Mouse (Mus musculus) neural tube, embryonic 13.5 days (tissue): Measurements from ENCODE around the gene Acot11. TPM values are rescaled to one million over a fixed set of nuclear protein-coding genes. Genes with fewer than 3 reads are reported as not detected.
"Not testable (repeated sequence)": the region's sequence is repeated elsewhere in the genome, so short reads cannot be mapped to it uniquely, and the experiment has no call there.

Source experiments
- ATAC-seq: fragments of 200-750 bp; cut with Nextera tagmentation; 2 replicates; pipeline ENCODE4 v1.8.0; 2017; ENCODE audit warnings: low read depth, mild to moderate bottlenecking, moderate TSS enrichment, moderate library complexity
- H3K27ac ChIP-seq: fragments of 300-500 bp; sonication (generic); replicated peaks from 2 replicates; pipeline ENCODE4 v1.5.1; 2015; ENCODE audit warnings: moderate library complexity, mild to moderate bottlenecking, inconsistent platforms
- H3K27me3 ChIP-seq: fragments of 300-500 bp; sonication (generic); 2 replicates; pipeline ENCODE4 v1.6.1; 2015; ENCODE audit warnings: mild to moderate bottlenecking, inconsistent platforms
- H3K36me3 ChIP-seq: fragments of 300-500 bp; sonication (generic); 2 replicates; pipeline ENCODE4 v1.6.1; 2015; ENCODE audit warnings: mild to moderate bottlenecking, inconsistent platforms
- H3K4me1 ChIP-seq: fragments of 300-500 bp; sonication (generic); replicated peaks from 2 replicates; pipeline ENCODE4 v1.6.1; 2015; ENCODE audit warnings: inconsistent platforms
- H3K4me2 ChIP-seq: fragments of 300-500 bp; sonication (generic); 2 replicates; pipeline ENCODE4 v1.6.1; 2015; ENCODE audit warnings: inconsistent platforms, mild to moderate bottlenecking, moderate library complexity
- H3K4me3 ChIP-seq: fragments of 300-500 bp; sonication (generic); 2 replicates; pipeline ENCODE4 v1.5.1; 2015; ENCODE audit warnings: mild to moderate bottlenecking, inconsistent platforms
- H3K9ac ChIP-seq: fragments of 300-500 bp; sonication (generic); 2 replicates; pipeline ENCODE4 v1.6.1; 2015; ENCODE audit warnings: moderate library complexity, mild to moderate bottlenecking, inconsistent platforms
- H3K9me3 ChIP-seq: fragments of 300-500 bp; sonication (generic); 2 replicates; pipeline ENCODE4 v1.6.1; 2016; ENCODE audit warnings: inconsistent platforms
- WGBS: fragments of 180-500 bp; shearing (Covaris S2); methylation state at CpG from one replicate; pipeline ENCODE4 v1.1.7; 2015; 5-methylcytosine and 5-hydroxymethylcytosine counted together
- polyA plus RNA-seq: library from polyadenylated mRNA; unstranded; fragments of >200 nt; fragmentation: Nextera tagmentation; extraction: Ambion mirVana; gene quantifications from 2 replicates; pipeline ENCODE4 v1.2.1, GENCODE M21; 2015

The Acot11 gene
- polyA plus RNA-seq, 1 experiment from 2014 or later = 1.7 TPM

DNA sequence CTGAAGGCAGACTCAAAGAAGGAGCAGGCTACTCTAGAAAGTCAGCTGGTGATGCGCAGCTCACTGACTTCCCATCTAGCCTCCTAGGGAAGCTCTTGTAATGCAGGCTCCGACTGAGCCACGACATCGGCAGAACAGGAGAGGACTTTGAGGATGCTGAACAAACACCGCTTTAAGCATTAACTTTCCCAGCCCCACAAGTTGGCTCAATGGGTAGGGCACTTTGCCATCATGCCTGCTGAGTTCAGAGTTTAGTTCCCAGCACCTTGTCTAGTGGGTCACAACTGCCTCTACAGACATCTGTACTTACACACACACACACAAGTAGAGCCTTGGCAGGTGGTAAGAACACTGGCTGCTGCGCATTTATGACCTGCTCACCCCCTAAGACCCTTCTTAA, 53.1 kb downstream of the Acot11 start:
- no peaks in the 10 kb centered on the region for H3K9me3 ChIP-seq
- no peaks in the 10 kb centered on the region for H3K36me3 ChIP-seq
- H3K27me3 ChIP-seq = no peaks in the 10 kb centered on the region
- H3K9ac ChIP-seq = no peak overlapping the region
- H3K4me2 ChIP-seq = no peak overlapping the region
- no peak for ATAC-seq
- WGBS = 90% methylated on average over 6 of the region's 6 CpGs
- no peak overlapping the region for H3K4me3 ChIP-seq
- H3K4me1 ChIP-seq = peaks cover 27% of the 10 kb centered on the region
- H3K27ac ChIP-seq = no peak overlapping the region

- Histone ChIP-seq H3K9me3 (no peaks in the 10 kb centered on the region), H3K27ac (0 out of 2 replicates have a peak overlapping the region, but pooled peaks have one; percentile 2), H3K4me3 (peak overlapping the region; percentile 23), H3K4me2 (peak overlapping the region; percentile 45), H3K9ac (peak overlapping the region; percentile 46; the same call in 1 of the 2 replicates), H3K36me3 (no peaks in the 10 kb centered on the region), H3K4me1 (peaks cover 28% of the 10 kb centered on the region), H3K27me3 (no peaks in the 10 kb centered on the region)
- WGBS = 3% methylated on average over 7 of the region's 7 CpGs
- ATAC-seq = peak; percentile 85
Observed at GRCm38 (mm10) chr4:106749699-106750098, 55.1 kb downstream of the Acot11 start.

DNA sequence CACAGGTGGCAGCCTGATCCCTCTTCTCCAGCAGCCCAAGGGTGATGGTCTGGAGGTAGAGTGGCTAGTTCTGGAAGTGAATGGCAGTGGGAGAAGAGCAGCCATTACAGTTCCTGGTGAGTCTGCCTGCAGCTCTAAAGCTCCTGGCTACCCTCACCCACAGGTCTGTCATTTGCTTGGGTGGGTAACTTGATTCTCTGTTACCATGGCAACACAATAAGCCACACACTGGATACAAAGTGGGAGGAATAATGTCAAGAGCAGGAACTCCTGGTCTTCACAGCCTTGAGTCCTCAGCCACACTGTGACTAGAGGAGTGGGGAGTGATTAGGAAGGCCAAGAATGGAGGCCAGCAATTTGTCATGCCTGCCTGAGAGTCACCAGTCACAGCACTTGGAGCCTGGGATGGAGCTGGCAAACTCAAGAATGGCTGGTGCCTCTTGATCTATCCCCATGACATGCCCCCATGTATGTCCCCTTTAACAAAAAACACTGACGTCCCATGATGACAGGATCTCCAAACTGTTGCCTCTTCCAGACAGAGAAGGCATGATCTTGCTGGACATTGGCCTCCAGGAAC, 57.7 kb downstream of the Acot11 start:
- no peak overlapping the region for H3K4me3 ChIP-seq
- ATAC-seq = no peak
- no peaks in the 10 kb centered on the region for H3K9me3 ChIP-seq
- no peak overlapping the region for H3K27ac ChIP-seq
- no peak overlapping the region for H3K4me2 ChIP-seq
- H3K4me1 ChIP-seq = peaks cover 28% of the 10 kb centered on the region
- WGBS = 85% methylated on average over 1 of the region's 1 CpGs
- no peaks in the 10 kb centered on the region for H3K27me3 ChIP-seq
- no peak overlapping the region for H3K9ac ChIP-seq
- H3K36me3 ChIP-seq = no peaks in the 10 kb centered on the region

GRCm38 (mm10) chr4:106745862-106746261, 58.9 kb downstream of the Acot11 start:
- H3K9me3 ChIP-seq = no peaks in the 10 kb centered on the region
- WGBS = 85% methylated on average over 7 of the region's 7 CpGs
- H3K27ac ChIP-seq = no peak overlapping the region
- no peak for ATAC-seq
- H3K4me1 ChIP-seq = peaks cover 28% of the 10 kb centered on the region
- H3K9ac ChIP-seq = no peak overlapping the region
- H3K4me3 ChIP-seq = no peak overlapping the region
- no peaks in the 10 kb centered on the region for H3K36me3 ChIP-seq
- H3K27me3 ChIP-seq = no peaks in the 10 kb centered on the region
- no peak overlapping the region for H3K4me2 ChIP-seq

GRCm38 (mm10) chr4:106737904-106738303, 66.9 kb downstream of the Acot11 start:
- Histone ChIP-seq H3K4me3 (no peak overlapping the region), H3K27me3 (no peaks in the 10 kb centered on the region), H3K36me3 (no peaks in the 10 kb centered on the region), H3K4me1 (no peaks in the 10 kb centered on the region), H3K4me2 (no peak overlapping the region), H3K9me3 (no peaks in the 10 kb centered on the region), H3K9ac (no peak overlapping the region), H3K27ac (no peak overlapping the region)
- WGBS = 64% methylated on average over 3 of the region's 3 CpGs
- ATAC-seq = no peak

GRCm38 (mm10) chr4:106736884-106737283, 67.9 kb downstream of the Acot11 start:
- H3K27ac ChIP-seq, H3K4me1 ChIP-seq, H3K9me3 ChIP-seq, H3K9ac ChIP-seq, H3K4me3 ChIP-seq, ATAC-seq, H3K4me2 ChIP-seq, H3K36me3 ChIP-seq, H3K27me3 ChIP-seq: not testable (repeated sequence)
- WGBS = 86% methylated on average over 1 of the region's 1 CpGs

DNA sequence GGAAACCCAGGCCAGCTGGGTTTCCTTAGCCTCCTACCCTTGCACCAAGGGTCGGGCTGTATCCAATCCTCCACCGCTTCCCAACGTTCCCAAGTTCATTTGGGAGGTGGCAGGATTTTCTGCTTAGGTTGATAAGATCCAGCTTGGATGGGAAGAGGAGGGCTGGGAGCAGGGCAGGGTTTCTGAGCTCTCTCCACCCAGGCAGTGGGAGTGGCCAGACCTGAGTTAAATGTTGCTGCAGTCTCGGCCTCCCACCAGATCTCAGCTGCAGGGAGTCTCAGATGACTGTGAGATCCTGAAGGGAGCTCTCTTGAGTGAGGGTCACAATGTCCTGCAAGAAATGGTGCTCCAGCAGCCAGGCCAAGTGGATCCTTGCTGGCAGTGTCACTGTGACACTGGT, 71.2 kb downstream of the Acot11 start, which contains the start of gene Fam151a:
Gene Fam151a, plus strand, starts transcription at position 254 of the 400 bp plus-strand sequence.
- Histone ChIP-seq H3K36me3 (no peaks in the 10 kb centered on the region), H3K4me2 (no peak within 1 kb of the TSS), H3K27ac (no peak within 1 kb of the TSS), H3K9ac (no peak within 1 kb of the TSS), H3K4me3 (no peak within 1 kb of the TSS), H3K9me3 (no peaks in the 10 kb centered on the region), H3K4me1 (no peaks in the 10 kb centered on the region), H3K27me3 (no peaks in the 10 kb centered on the region)
- ATAC-seq = no peak
- 66% methylated on average over 4 of the region's 4 CpGs for WGBS

GRCm38 (mm10) chr4:106730814-106731213, 74.0 kb downstream of the Acot11 start, which contains the start of gene Mroh7:
TSS of gene Mroh7 (minus strand) at chr4:106730925.
- no peaks in the 10 kb centered on the region for H3K36me3 ChIP-seq
- H3K27me3 ChIP-seq = no peaks in the 10 kb centered on the region
- H3K9ac ChIP-seq = no peak within 1 kb of the TSS
- no peak within 1 kb of the TSS for H3K4me2 ChIP-seq
- ATAC-seq = no peak
- H3K4me3 ChIP-seq = no peak within 1 kb of the TSS
- no peaks in the 10 kb centered on the region for H3K4me1 ChIP-seq
- 84% methylated on average over 7 of the region's 7 CpGs for WGBS
- H3K27ac ChIP-seq = no peak within 1 kb of the TSS
- no peaks in the 10 kb centered on the region for H3K9me3 ChIP-seq

DNA sequence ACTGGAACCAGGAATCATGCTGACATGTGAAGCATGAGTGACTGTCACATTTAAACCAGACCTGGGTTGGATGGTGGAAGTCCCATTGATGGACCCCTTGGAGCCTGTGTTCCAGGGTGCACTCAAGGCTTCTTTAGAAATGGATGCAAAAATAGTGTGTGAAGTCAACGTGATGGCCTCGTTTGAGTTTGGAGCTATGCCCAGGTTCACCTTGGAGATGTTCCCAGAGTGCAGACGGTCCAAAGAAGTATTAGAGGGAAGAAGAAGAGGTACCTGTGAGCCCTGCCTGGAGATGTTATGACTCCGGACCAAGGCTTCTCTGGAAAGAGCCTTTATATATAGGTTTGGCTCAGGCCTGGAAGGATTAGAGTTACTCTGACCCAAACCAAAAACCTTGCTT, 84.2 kb downstream of the Acot11 start:
- no peaks in the 10 kb centered on the region for H3K27me3 ChIP-seq
- H3K9me3 ChIP-seq = no peaks in the 10 kb centered on the region
- no peak overlapping the region for H3K9ac ChIP-seq
- no peaks in the 10 kb centered on the region for H3K4me1 ChIP-seq
- H3K27ac ChIP-seq = no peak overlapping the region
- ATAC-seq = no peak
- no peak overlapping the region for H3K4me3 ChIP-seq
- no peaks in the 10 kb centered on the region for H3K36me3 ChIP-seq
- WGBS = 90% methylated on average over 4 of the region's 4 CpGs
- H3K4me2 ChIP-seq = no peak overlapping the region

DNA sequence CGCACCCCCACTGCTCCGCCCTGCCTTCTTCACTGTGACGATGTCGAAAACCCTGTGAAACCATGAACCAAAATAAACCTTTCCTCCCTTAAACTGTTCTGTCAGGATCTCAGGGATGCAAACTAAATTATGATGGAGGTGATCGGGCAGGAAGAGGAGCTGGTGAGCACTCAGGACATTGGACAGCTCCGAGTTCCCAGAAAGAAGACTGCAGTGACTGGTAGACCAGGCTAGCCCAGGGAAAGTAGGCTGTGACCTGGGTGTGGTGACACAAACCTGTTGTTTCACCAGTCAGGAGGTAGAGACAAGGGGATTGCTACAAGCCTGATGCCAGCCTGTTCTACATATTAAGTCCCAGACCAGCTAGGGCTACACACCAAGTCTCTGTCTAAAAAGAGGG, 91.2 kb downstream of the Acot11 start:
- H3K9ac ChIP-seq = no peak overlapping the region
- no peak overlapping the region for H3K27ac ChIP-seq
- H3K4me1 ChIP-seq = no peaks in the 10 kb centered on the region
- no peak for ATAC-seq
- H3K4me3 ChIP-seq = no peak overlapping the region
- no peak overlapping the region for H3K4me2 ChIP-seq
- H3K9me3 ChIP-seq = no peaks in the 10 kb centered on the region
- no peaks in the 10 kb centered on the region for H3K27me3 ChIP-seq
- no peaks in the 10 kb centered on the region for H3K36me3 ChIP-seq
- 92% methylated on average over 6 of the region's 6 CpGs for WGBS

GRCm38 (mm10) chr4:106708408-106708807, 96.4 kb downstream of the Acot11 start:
- no peaks in the 10 kb centered on the region for H3K27me3 ChIP-seq
- H3K4me2 ChIP-seq = peak overlapping the region; percentile 30; the same call in 1 of the 2 replicates
- WGBS = 3% methylated on average over 8 of the region's 8 CpGs
- no peaks in the 10 kb centered on the region for H3K9me3 ChIP-seq
- no peak overlapping the region for H3K4me3 ChIP-seq
- H3K27ac ChIP-seq = no peak overlapping the region
- peaks cover 24% of the 10 kb centered on the region for H3K4me1 ChIP-seq
- peak; percentile 36; the same call in 1 of the 2 replicates for ATAC-seq
- H3K36me3 ChIP-seq = no peaks in the 10 kb centered on the region
- H3K9ac ChIP-seq = no peak overlapping the region

DNA sequence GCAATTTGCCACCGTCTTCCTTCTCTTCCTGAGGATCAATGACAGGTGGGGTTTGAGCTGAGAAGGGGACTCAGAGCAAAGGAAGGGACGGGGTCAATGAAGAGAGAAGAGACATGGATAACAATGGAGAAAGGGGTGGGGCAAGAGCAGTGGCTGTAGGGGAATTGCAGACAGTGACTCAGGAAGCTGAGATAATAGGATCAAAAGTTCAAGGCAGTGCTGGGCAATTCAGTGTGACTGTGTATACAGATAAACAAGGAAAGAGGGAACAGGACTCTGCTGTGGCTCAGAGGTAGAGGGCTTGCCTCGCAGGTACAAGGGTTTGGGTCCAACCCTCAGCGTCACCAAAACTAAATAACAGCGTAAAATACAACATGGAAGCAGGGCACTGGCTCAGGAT, 96.8 kb downstream of the Acot11 start:
- Histone ChIP-seq H3K36me3 (no peaks in the 10 kb centered on the region), H3K27ac (no peak overlapping the region), H3K4me1 (peaks cover 24% of the 10 kb centered on the region), H3K27me3 (no peaks in the 10 kb centered on the region), H3K4me2 (peak overlapping the region; percentile 30; the same call in 1 of the 2 replicates), H3K9ac (no peak overlapping the region), H3K4me3 (no peak overlapping the region), H3K9me3 (no peaks in the 10 kb centered on the region)
- 28% methylated on average over 5 of the region's 5 CpGs for WGBS
- 0 out of 2 replicates have a peak, but pooled peaks have one; percentile 6 for ATAC-seq

- peaks cover 44% of the 10 kb centered on the region for H3K4me1 ChIP-seq
- WGBS = 33% methylated on average over 8 of the region's 8 CpGs
- H3K4me3 ChIP-seq = no peak overlapping the region
- H3K9ac ChIP-seq = peak overlapping the region; percentile 38; the same call in 1 of the 2 replicates
- H3K27ac ChIP-seq = peak overlapping the region; percentile 78
- H3K27me3 ChIP-seq = no peaks in the 10 kb centered on the region
- H3K36me3 ChIP-seq = no peaks in the 10 kb centered on the region
- ATAC-seq = no peak
- H3K9me3 ChIP-seq = no peaks in the 10 kb centered on the region
- H3K4me2 ChIP-seq = no peak overlapping the region
Observed at GRCm38 (mm10) chr4:106705096-106705665, 99.6 kb downstream of the Acot11 start.
